Mouse (Mus musculus): ENCODE data around the gene Olfr44. TPM values are rescaled to one million over a fixed set of nuclear protein-coding genes. Genes with fewer than 3 reads are reported as not detected.

Olfr44 gene
- not detected for polyA plus RNA-seq (2017; shearing (Covaris generic))

GRCm38 (mm10) chr9:39493895-39494294 lies at the start of gene Olfr44:
Olfr44 (minus strand) TSS chr9:39493995.
- no peak for ATAC-seq

GRCm38 (mm10) chr9:39523616-39524285 lies 30.0 kb upstream of the Olfr44 start:
- ATAC-seq, result no peak

- ATAC-seq, result no peak
Observed at GRCm38 (mm10) chr9:39518595-39518994, 24.8 kb upstream of the Olfr44 start.

GRCm38 (mm10) chr9:39515531-39515930 lies 21.7 kb upstream of the Olfr44 start, which contains the start of gene Olfr957:
Olfr957 (minus strand) TSS chr9:39515809.
- no peak for ATAC-seq

GRCm38 (mm10) chr9:39509412-39509811 lies 15.6 kb upstream of the Olfr44 start:
- no peak for ATAC-seq

GRCm38 (mm10) chr9:39508998-39509397 lies 15.2 kb upstream of the Olfr44 start:
- no peak for ATAC-seq

GRCm38 (mm10) chr9:39471844-39472243 lies 22.0 kb downstream of the Olfr44 start, which contains the start of gene Olfr955:
Olfr955 (minus strand) TSS chr9:39471944.
- no peak for ATAC-seq

- ATAC-seq, result no peak
Observed at GRCm38 (mm10) chr9:39456401-39456800, 37.4 kb downstream of the Olfr44 start, which contains the start of gene Olfr954. Olfr954 (plus strand) TSS chr9:39456701.

Other genes starting within 250 kb of the Olfr44 start
- gene Olfr1537, start 244.0 kb downstream of the Olfr44 start, polyA plus RNA-seq (2017; shearing (Covaris generic)), result not detected
- gene Olfr945, start 217.2 kb downstream of the Olfr44 start, polyA plus RNA-seq (2017; shearing (Covaris generic)), result not detected
- gene Olfr948, start 167.9 kb downstream of the Olfr44 start, polyA plus RNA-seq (2017; shearing (Covaris generic)), result not detected
- not detected for gene Olfr951, start 106.6 kb downstream of the Olfr44 start, polyA plus RNA-seq (2017; shearing (Covaris generic))
- gene Olfr952, start 66.8 kb downstream of the Olfr44 start, polyA plus RNA-seq (2017; shearing (Covaris generic)), result not detected
- gene Olfr954, start 37.3 kb downstream of the Olfr44 start, polyA plus RNA-seq (2017; shearing (Covaris generic)), result not detected
- gene Olfr955, start 22.1 kb downstream of the Olfr44 start, polyA plus RNA-seq (2017; shearing (Covaris generic)), result not detected
- not detected for gene Olfr957, start 21.8 kb upstream of the Olfr44 start, polyA plus RNA-seq (2017; shearing (Covaris generic))
- not detected for gene Olfr958, start 60.1 kb upstream of the Olfr44 start, polyA plus RNA-seq (2017; shearing (Covaris generic))
- not detected for gene Olfr959, start 81.6 kb upstream of the Olfr44 start, polyA plus RNA-seq (2017; shearing (Covaris generic))
- gene AW551984, start 110.4 kb upstream of the Olfr44 start, polyA plus RNA-seq (2017; shearing (Covaris generic)), result not detected
- not detected for gene Olfr148, start 116.7 kb upstream of the Olfr44 start, polyA plus RNA-seq (2017; shearing (Covaris generic))
- gene Olfr960, start 127.4 kb upstream of the Olfr44 start, polyA plus RNA-seq (2017; shearing (Covaris generic)), result not detected
- gene Olfr961, start 151.1 kb upstream of the Olfr44 start, polyA plus RNA-seq (2017; shearing (Covaris generic)), result not detected
- gene Olfr963, start 173.2 kb upstream of the Olfr44 start, polyA plus RNA-seq (2017; shearing (Covaris generic)), result not detected
- gene Olfr149, start 213.1 kb upstream of the Olfr44 start, polyA plus RNA-seq (2017; shearing (Covaris generic)), result not detected
- not detected for gene Olfr965, start 217.4 kb upstream of the Olfr44 start, polyA plus RNA-seq (2017; shearing (Covaris generic))
- gene Olfr150, start 237.0 kb upstream of the Olfr44 start, polyA plus RNA-seq (2017; shearing (Covaris generic)), result not detected

All from inflammation-experienced regulatory T-cells, adult 6 months (primary cell).